ENCODE assay signal across 14 mouse cellular contexts in the genomic region with DNA sequence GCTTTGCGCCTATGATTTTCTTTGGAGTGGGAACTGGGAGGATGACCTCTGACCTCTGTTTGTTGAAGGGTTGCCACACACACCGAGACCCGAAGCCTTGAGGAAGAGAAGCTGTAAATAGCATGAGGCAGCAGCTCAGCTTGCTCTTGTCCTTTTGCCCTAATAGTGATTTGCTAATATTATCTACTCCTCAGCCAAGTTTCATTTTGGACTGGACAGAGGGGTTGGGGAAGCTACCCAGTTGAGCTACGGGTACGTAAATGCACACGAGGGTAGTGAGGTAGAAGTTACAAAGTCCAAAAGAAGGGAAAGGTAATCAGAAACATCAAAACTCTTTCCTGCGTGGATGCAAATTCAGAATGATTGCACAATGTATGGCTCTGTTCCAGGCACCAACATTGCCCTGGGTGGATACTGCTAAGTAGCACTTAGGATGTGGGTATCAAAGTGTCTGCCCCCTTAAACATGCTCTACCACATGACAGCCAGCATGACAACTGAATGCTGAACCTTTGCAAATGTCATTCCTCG. TPM values are rescaled to one million over a fixed set of nuclear protein-coding genes. Genes with fewer than 3 reads are reported as not detected.
DNase-seq lines count a peak whose midpoint lies in the region; ATAC-seq and TF ChIP-seq lines count a peak whose summit lies in the region.
"Had no signal": no experiment of that assay in that cellular context is flagged by ENCODE, and none has a peak within 500 bp of the region (broad histone marks: within the 10 kb centered on the region; RNA-seq: fewer than 3 reads in every experiment).

No protein-coding gene starts in this region.

- no peaks in the 10 kb centered on the region for H3K9me3 ChIP-seq in kidney, embryonic 14.5 days (ENCODE audit: control insufficient read depth, low read length)
- no peaks in the 10 kb centered on the region for H3K9me3 ChIP-seq in liver, postnatal 0 days (ENCODE audit: low read length)
- H3K9me3 ChIP-seq: limb, embryonic 13.5 days had no signal

- peak; percentile 79 for TF ChIP-seq EP300 in liver, postnatal 0 days (IDR thresholded peaks at IDR 0.05; ENCODE audit: low read depth)

- H3K4me3 ChIP-seq in kidney, embryonic 14.5 days (ENCODE audit: low read length): no peak overlapping the region
- H3K4me3 ChIP-seq in liver, postnatal 0 days (ENCODE audit: low read depth, low read length): no peak overlapping the region
- H3K4me3 ChIP-seq: erythroblast, embryonic 14.5 days; limb, embryonic 13.5 days had no signal

- H3K4me2 ChIP-seq in kidney, embryonic 14.5 days (replicated peaks; ENCODE audit: low read depth, low read length): no peak overlapping the region
- no peak overlapping the region for H3K4me2 ChIP-seq in liver, postnatal 0 days (ENCODE audit: low read depth, low read length)
- H3K4me2 ChIP-seq: limb, embryonic 13.5 days; midbrain, embryonic 11.5 days had no signal

- no peak for ATAC-seq in kidney, embryonic 14.5 days (ENCODE audit: low FRiP score, low TSS enrichment)
- peak; percentile 94 for ATAC-seq in liver, postnatal 0 days
- ATAC-seq: hindbrain, postnatal 0 days had no signal

- no peak for TF ChIP-seq CTCF in liver, postnatal 0 days (IDR thresholded peaks at IDR 0.05; ENCODE audit: low read depth)

- DNase-seq in adrenal gland, adult 8-10 months: peak; percentile 23
- no peak for DNase-seq in adrenal gland, postnatal 4 days (ENCODE audit: low spot score in 2 of 2)
- DNase-seq in kidney, postnatal 36 days: peak; percentile 3 to 5
- peak; percentile 52 for DNase-seq in liver, postnatal 0 days
- DNase-seq in lung, postnatal 4 days: peak; percentile 19 to 55
- no peak for DNase-seq in urinary bladder, postnatal 10 days (ENCODE audit: low spot score)
- DNase-seq in spleen, adult 18-20 months: no peak
- DNase-seq: cerebellum, adult 2 months; embryo, embryonic 11 days had no signal

- no peak overlapping the region for H3K9ac ChIP-seq in kidney, embryonic 14.5 days (ENCODE audit: low read depth, low read length)
- no peak overlapping the region for H3K9ac ChIP-seq in liver, postnatal 0 days (replicated peaks)
- H3K9ac ChIP-seq: limb, embryonic 13.5 days had no signal

- H3K27me3 ChIP-seq in kidney, embryonic 14.5 days (ENCODE audit: control insufficient read depth, insufficient read depth, low read length): no peaks in the 10 kb centered on the region
- no peaks in the 10 kb centered on the region for H3K27me3 ChIP-seq in liver, postnatal 0 days (ENCODE audit: insufficient read depth, low read length)
- H3K27me3 ChIP-seq: limb, embryonic 13.5 days had no signal

- WGBS in kidney, embryonic 14.5 days: 76% methylated on average over 8 of the region's 8 CpGs
- 51% methylated on average over 8 of the region's 8 CpGs for WGBS in liver, postnatal 0 days (ENCODE audit: insufficient replicate concordance)

- no peak overlapping the region for H3K27ac ChIP-seq in kidney, embryonic 14.5 days (ENCODE audit: low read depth, low read length)
- H3K27ac ChIP-seq in liver, postnatal 0 days (ENCODE audit: low read depth): peak overlapping the region; percentile 83
- H3K27ac ChIP-seq: hindbrain, postnatal 0 days; limb, embryonic 13.5 days had no signal

- H3K36me3 ChIP-seq in kidney, embryonic 14.5 days (ENCODE audit: control insufficient read depth, insufficient read depth, low read length): no peaks in the 10 kb centered on the region
- no peaks in the 10 kb centered on the region for H3K36me3 ChIP-seq in liver, postnatal 0 days (replicated peaks; ENCODE audit: insufficient read depth, low read length)
- H3K36me3 ChIP-seq: limb, embryonic 13.5 days had no signal

- no peaks in the 10 kb centered on the region for H3K4me1 ChIP-seq in kidney, embryonic 14.5 days (ENCODE audit: control insufficient read depth, insufficient read depth, low read length)
- H3K4me1 ChIP-seq in liver, postnatal 0 days (ENCODE audit: insufficient read depth): 0 out of 2 replicates have a peak, but pooled peaks cover 3% of the 10 kb centered on the region

RNA-seq across cellular contexts. Expression of a gene that starts 48.9 kb away (rescaled TPM):
- not detected for total RNA-seq in adrenal gland, adult 8-10 months (2022)
- not detected for total RNA-seq in adrenal gland, postnatal 4 days (2021)
- 7.7 and 12.5 TPM in 2 replicates for polyA plus RNA-seq in kidney, embryonic 14.5 days (2014; fragmentation: Nextera tagmentation; extraction: Ambion mirVana)
- polyA plus RNA-seq in liver, postnatal 0 days (2015; fragmentation: Nextera tagmentation; extraction: Ambion mirVana): 3.4 and 3.9 TPM in 2 replicates
- total RNA-seq: hindbrain, postnatal 0 days had no signal
- polyA plus RNA-seq: cerebellum, adult 2 months; erythroblast, embryonic 14.5 days had no signal

Comparison
In these comparisons a context has a peak if more than half of its experiments do, and no peak if none do; other contexts are left out.
1. DNase-seq: peak in adrenal gland, adult 8-10 months (single experiment), kidney, postnatal 36 days (2 of 2), liver, postnatal 0 days (single experiment) and lung, postnatal 4 days (2 of 2); none in adrenal gland, postnatal 4 days (0 of 2), urinary bladder, postnatal 10 days (single experiment) and spleen, adult 18-20 months (0 of 2).